Mouse (Mus musculus): ENCODE results near the gene Stk39. TPM values are rescaled to one million over a fixed set of nuclear protein-coding genes. Genes with fewer than 3 reads are reported as not detected.
"Not testable (repeated sequence)": the region's sequence is repeated elsewhere in the genome, so short reads cannot be mapped to it uniquely, and the experiment has no call there.

Gene Stk39
- total RNA-seq, 2 experiments from 2014 or later, result 63.8 to 79.7 TPM

DNA sequence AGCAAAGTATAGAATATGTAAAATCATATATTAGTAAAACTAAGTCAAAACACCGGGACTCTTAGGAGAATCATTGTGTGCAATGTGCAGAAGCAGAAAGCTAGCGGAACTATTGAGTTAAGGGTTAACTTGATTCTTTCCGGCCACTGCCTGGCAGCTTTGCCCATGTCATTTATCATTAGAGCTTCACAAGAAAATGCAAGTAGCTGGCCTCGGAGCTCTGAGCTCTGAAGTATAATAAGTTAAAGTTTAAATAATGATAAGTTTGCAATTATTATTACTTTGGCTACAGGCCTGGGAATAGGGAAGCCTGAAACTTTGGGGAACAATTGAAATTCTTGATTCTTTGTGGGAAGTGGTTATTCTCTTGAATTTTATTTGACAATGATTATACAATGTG lies 232.7 kb downstream of the Stk39 start:
- not testable (repeated sequence) for DNase-seq

DNA sequence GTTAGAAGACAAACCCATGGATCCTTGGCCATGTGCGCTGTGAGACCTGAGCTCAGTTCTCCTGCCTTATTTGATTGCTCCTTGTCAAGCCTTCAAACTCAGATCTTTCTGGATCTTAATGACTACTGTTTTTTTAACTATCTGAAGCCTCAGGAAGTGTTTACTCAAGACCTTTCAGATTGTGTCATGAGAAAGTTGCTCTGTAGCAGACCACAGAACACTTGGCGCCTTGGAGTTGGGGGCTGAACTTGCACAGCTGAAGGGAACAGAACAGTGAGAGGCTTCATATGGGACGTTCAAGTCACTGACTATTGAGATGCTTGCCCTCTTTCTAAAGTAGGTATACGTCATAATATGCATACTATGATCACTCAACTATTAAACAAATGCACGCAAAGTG lies 239.1 kb downstream of the Stk39 start:
- DNase-seq, result no peak

DNA sequence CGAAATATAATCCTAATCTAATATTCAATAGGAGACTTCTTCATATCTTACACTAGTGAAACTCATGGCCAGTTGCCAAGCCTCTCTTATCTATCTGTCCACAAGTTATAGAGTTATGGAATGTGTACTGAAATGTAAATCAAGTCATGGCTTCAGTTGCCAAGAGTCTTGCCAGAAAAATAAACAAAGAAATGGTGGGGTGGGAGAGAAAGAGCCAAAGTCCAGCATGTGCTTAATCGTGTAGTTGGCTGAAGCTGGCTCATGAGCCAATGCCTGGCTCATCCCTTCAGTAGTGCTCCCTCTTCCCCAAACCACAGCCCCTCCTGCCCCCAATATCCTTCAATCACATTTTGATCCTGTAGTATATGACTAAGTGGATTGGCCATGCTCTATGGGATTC lies 242.2 kb downstream of the Stk39 start:
- no peak for DNase-seq

DNA sequence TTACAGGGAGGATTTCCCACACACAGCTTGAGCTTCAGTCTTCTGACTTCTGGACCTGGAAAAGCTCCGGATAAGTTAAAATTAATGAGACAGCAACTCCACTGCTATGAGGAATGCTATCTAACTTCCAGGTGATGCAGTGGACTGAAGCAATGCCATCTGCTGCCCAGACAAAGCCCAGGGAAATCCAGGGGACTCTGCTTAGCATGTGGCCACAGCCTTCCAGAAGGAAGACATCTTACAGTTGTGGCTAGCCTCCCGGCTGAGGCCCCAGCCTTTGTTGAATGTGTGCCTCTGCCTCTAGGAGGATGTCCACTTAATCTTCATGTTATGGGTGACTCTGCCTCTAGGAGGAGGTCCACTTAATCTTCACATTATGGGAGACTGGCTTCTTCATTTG lies 243.0 kb downstream of the Stk39 start:
- no peak for DNase-seq

DNA sequence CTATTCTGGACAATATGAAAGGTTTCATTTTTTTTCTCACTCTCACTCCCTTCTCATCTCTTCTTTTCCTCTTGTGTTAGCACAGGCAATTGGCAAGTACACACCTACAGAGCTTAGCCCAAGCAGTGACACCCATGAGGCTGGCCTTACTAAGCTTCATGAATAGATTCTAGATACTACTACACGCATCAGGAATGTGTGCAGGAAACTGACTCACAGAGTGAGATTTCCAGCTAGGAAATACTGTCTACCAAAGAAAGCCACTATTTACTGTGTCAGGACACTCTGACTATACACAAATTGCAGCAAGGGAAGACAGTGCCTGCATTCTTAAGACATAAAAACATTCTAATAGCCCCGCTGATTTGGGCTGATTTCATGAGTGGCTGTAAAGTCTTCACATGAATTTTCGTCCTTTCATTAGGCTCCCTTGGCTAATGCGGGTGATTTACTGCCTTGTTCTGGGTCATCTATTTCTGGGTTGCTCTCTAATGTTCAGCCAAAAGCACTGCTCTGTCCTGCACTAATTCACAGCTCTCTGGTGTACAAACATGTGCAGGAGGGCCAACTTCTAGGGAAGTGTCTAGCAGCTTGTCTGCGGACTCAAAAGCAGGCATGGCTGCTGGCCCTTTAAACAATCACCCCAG lies 249.7 kb downstream of the Stk39 start:
- DNase-seq, result peak; percentile 30 to 44

DNA sequence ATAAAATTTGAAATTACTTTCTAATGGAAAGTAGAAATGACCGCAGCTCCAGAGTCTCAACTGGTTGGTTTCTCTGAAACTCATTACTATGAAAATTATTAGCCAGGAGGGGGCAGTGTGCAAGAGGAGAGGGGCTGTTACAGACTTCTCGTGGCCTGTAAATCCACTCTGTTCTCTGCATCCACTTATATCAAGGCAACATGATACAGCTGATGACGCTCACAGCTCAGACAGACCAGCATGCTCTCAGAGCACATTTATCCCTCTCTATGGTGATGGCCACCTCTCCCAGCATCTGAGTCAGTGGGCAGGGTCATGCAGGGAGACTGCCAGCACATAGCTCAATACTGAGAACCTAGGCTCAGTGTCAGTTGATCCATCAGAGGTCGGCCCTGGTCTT lies 250.8 kb downstream of the Stk39 start:
- DNase-seq, result no peak

DNA sequence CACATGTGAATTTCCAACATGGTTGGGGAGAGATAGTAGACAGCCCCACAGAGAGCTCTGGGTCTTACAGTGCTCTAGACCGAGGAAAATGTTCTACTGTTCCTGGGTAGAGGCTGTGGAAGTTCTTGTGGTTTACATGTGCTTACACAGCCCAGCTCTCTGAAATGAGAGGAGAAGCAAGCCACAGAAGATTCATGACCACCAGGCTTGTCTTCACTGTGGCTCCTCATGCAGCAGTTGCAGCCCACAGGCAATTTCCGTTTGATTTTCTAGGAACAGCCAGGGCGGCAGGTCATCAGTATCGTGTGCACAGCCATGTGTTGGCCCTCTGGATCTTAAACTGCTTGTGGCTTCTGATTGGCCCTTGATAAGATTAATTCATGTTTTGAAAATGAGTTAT lies 252.2 kb downstream of the Stk39 start:
- no peak for DNase-seq

DNA sequence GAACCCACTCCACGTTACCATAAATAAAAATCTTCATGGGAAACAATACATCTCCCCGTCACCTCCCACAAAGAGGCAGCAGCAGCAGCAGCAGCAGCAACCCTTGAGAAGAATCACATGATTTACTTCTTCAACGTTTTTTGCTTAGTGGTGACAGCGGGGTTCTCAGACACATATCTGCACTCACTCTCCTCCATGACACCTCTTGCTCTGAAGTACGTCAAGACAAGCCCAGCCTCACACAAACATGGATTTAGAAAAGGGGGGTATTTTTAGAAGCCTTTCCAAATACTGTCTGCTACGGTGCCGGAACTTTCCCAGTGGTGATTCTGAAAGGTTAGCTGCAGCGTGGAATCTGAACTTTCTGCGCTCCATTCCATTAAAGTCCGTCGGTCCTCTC lies 256.9 kb downstream of the Stk39 start:
- DNase-seq, result no peak

DNA sequence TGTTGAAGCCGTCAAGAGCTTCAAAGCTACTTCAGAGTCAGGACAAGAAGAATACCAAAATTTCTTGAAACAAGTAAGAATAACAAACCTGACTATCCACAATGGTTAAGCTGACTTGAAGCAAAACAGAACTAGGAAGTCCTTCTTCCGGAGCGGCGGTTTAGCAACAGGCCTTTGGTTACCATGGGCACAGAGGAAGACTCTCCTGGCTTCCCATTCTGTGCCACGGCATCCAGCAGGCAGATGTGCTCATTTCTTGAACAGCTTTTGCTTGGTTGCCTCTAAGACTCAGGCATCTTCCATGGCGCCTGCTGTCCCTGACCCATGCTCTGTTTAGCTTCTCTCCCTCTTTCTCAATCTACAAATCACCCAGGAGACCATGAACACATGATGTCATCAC lies 257.7 kb downstream of the Stk39 start:
- DNase-seq, result no peak

DNA sequence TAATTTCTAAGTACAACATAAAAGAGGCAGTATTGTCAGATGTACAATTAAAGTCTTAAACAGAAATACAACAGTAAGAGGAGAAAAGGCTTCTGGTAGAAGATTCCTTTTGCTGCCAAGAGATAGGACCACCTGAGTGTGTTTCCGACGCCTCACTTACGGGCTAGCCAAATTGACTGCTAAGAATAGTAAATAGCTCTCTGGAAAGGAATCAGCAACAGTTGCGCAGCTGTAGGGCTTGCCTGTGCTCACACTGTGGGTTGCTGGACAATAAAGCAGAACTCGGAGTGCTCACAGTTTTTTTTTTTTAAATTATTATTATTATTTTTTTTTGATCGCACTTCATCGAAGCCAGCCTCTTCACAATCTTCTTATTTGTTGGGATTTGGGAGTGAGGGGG lies 260.6 kb downstream of the Stk39 start:
- DNase-seq, result no peak

DNA sequence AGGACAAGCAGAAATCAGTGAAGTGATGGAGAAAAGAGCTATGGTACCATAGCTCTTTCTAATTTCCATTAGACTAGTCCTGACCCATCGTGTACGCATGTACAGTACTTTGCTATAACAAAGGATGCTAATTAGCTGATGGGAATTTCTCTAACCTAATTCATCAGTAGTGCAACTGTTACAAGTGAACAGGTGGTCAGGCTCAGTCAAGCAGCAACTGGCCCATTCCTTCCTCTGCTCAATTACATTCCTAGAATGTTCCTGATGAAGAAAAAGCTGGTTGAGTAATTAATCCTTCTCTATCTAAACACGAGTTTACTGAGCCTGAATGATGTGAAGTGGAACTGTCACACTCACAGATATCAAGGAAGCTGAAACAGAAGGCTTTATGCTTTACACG lies 275.8 kb downstream of the Stk39 start:
- no peak for DNase-seq

DNA sequence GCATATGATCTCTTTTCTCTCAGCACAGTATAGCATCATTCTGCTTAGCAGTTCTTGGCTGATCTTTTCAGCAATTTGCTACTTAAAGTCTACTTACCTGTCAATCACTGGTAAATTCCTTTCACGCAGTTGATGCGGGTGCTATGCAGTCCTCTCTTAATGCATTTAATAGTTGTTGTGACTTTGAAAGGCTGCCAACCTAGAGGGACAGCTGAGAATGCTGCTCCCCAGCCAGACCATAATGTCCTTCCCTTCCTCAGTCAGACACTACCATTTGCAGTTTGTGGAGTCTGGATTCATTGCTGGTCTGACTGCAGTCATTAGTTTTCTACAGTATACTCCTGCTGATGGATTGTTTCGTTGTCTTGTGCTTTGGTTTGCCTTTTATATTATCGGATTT lies 277.6 kb downstream of the Stk39 start:
- DNase-seq, result no peak

DNA sequence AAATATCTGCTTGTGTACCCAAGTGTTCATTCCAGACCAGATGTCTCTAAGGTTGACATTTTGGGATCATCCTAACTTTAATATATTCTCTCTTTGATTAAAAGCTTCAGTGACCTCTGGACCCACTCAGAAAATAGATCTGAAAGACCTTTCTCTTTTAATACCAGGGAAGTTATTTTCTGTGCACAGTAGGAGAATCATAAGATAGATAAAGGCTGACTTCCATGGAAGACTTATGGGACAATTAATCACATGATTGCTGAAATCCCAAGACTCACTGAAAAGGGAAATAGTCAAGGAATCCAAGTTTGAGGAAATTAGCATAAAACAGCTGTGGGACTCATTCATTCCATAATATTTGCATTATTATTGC lies 278.6 kb downstream of the Stk39 start:
- no peak for DNase-seq

DNA sequence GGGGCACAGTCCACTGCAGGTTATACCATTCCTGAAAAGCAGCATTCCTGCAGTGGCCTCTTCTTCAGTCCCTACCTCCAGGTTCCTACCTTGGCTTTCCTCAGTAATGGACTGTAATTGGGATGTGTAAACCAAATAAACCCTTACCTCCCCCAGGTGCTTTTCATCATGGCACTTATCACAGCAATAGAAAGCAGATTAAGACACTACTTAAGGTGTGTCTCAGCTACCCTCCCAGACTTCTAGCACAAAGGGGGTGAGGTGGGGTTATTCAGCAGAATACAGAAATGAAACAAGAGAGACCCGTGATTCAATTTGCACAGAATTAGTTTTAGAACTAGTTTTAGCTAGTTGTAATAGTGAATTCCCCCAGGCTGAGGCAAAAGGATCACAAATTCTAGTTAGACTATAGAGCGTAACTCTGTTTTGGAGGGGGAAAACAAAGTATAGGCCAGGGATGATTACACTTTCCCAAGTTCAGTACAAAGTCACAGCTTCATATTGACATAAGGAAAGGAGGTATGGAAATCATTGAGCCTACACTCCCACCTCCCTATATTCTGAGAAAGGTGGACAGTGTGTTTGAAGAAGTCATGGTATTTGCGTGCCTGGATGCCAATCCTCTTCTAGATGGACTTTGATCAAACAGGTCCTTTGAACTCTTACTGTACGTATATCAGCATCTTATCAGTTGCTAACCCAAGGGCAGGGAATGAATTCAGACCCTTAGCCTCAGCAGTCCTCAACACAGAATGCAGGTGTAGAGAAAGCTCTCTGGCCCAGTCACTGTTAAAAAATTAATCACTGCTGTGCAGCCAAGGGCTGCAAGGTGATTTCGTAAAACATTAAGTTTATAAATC lies 279.2 kb downstream of the Stk39 start:
- no peak for DNase-seq

DNA sequence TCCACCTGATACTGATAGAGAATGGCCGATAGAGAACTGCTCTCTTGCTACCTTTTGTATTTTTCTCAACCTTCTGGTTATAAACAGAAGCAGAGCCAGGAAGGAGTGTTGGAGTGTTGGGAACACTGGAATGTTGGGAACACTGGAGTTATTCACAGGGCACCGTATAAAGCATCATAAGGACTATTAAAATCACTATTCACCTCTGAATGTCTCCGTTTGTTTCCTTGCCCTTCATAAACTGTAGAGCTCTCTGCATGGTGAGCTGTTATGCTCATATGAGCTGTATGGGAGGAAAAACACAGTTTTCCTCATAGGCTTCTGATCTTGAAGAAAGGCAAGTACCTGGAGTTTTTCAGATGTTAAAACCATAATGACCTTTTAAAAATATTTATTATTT lies 295.6 kb downstream of the Stk39 start:
- DNase-seq, result no peak

DNA sequence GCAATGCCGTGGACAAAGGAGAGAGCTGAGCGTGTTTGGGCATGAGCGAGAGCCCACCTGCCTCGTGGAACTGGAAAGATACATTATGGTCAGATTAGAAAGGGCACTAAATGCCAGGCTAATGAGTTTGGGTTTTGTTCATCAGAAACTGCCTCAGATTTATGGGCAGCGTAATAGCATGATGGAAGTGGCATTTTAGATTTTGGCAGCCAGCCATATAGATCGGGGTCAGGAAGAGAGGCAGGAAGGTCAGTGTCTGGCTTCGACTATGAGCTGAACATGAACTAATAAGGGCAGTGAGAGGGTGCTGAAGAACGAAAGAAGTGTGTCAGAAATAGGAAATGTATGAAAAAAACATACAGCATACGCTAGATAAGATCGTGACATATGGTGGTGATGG lies 300.8 kb downstream of the Stk39 start:
- peak; percentile 44 to 53 for DNase-seq

DNA sequence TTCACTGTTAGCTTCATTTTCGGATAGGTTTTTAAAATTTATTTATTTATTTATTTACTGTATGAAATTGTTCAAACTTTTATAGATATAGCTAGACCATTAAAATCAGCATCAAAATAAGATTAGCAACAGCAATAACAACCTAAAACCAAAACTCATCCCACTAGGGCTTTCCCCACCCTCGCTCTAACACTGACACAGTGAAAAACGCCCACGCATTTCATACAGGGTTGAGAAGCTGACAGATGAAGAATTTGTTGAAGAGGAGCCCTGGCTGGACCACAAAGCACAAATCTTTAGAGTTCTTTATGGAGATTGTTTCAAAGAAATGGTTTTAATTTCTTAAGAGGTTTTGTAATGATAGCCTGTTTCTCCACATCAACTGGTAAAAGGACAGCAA lies 310.1 kb downstream of the Stk39 start:
- no peak for DNase-seq

DNA sequence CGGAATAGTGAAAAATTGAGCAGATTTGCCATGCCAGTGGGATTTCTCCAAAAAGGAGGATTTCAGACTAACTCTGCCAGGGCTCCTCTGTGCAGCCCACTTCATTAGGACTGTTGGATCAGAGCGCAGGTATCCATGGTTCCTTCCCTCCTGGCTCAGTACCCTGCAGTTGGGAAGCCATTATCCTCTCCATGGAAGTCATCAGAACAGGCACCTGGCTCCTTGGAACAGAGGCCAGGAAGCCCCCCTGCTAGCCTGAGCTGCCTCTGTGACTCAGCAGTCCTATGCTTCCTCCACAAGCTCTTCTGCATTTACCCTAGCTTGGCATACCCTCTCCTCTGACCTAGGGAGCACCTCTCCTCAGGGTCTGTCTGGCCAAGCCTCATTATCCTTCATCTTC lies 311.5 kb downstream of the Stk39 start:
- DNase-seq, result no peak

Other genes with a start within 250 kb of the Stk39 start
- gene 4933409G03Rik, start 110.1 kb upstream of the Stk39 start, total RNA-seq (2021), result not detected
- gene 4932414N04Rik, start 184.2 kb upstream of the Stk39 start, total RNA-seq (2021), result not detected